Mouse (Mus musculus) stomach, embryonic 14.5 days (tissue): ENCODE data around the gene Gm45261. TPM values are rescaled to one million over a fixed set of nuclear protein-coding genes. Genes with fewer than 3 reads are reported as not detected.

Experiments used
- ATAC-seq: fragments of 200-750 bp; cut with Nextera tagmentation; 2 replicates; pipeline ENCODE4 v1.8.0; 2017; ENCODE audit warnings: low read depth, moderate TSS enrichment; ENCODE audit not compliant: insufficient number of reproducible peaks, insufficient read depth, low FRiP score
- H3K27ac ChIP-seq: fragments of 300-500 bp; sonication (generic); 2 replicates; pipeline ENCODE4 v1.5.1; 2014; ENCODE audit warnings: mild to moderate bottlenecking, low read length, moderate library complexity, mixed read lengths
- H3K27me3 ChIP-seq: fragments of 300-500 bp; sonication (generic); 2 replicates; pipeline ENCODE4 v1.6.1; 2014; ENCODE audit warnings: low read length, control low read depth, mixed read lengths; ENCODE audit not compliant: control insufficient read depth, insufficient read depth
- H3K36me3 ChIP-seq: fragments of 300-500 bp; sonication (generic); 2 replicates; pipeline ENCODE4 v1.6.1; 2014; ENCODE audit warnings: mild to moderate bottlenecking, control low read depth, low read length, moderate library complexity, mixed read lengths; ENCODE audit not compliant: control insufficient read depth, insufficient read depth
- H3K4me1 ChIP-seq: fragments of 300-500 bp; sonication (generic); 2 replicates; pipeline ENCODE4 v1.6.1; 2014; ENCODE audit warnings: low read length, control low read depth, mixed read lengths; ENCODE audit not compliant: control insufficient read depth, insufficient read depth
- H3K4me2 ChIP-seq: fragments of 300-500 bp; sonication (generic); replicated peaks from 2 replicates; pipeline ENCODE4 v1.6.1; 2014; ENCODE audit warnings: low read depth, low read length, control low read depth
- H3K4me3 ChIP-seq: fragments of 300-500 bp; sonication (generic); 2 replicates; pipeline ENCODE4 v1.5.1; 2014; ENCODE audit warnings: low read depth, low read length, control low read depth
- H3K9ac ChIP-seq: fragments of 300-500 bp; sonication (generic); replicated peaks from 2 replicates; pipeline ENCODE4 v1.6.1; 2014; ENCODE audit warnings: low read depth, mild to moderate bottlenecking, control low read depth, low read length, moderate library complexity, mixed read lengths
- H3K9me3 ChIP-seq: fragments of 300-500 bp; sonication (generic); 2 replicates; pipeline ENCODE4 v1.6.1; 2016; ENCODE audit warnings: low read depth, low read length, control low read depth; ENCODE audit not compliant: control insufficient read depth
- WGBS: fragments of 180-500 bp; shearing (Covaris S2); extraction: QIAGEN DNeasy Blood & Tissue Kit; methylation state at CpG from one replicate; pipeline ENCODE4 v1.1.7; 2014; 5-methylcytosine and 5-hydroxymethylcytosine counted together
- polyA plus RNA-seq: library from polyadenylated mRNA; unstranded; fragments of >200 nt; fragmentation: Nextera tagmentation; extraction: Ambion mirVana; gene quantifications from 2 replicates; pipeline ENCODE4 v1.2.1, GENCODE M21; 2014

Gm45261 gene
- polyA plus RNA-seq, 1 experiment from 2014 or later, result not detected

GRCm38 (mm10) chr1:80424666-80425065 is 36.6 kb downstream of the Gm45261 start:
- ATAC-seq, result no peak
- H3K9ac ChIP-seq, result no peak overlapping the region
- no peaks in the 10 kb centered on the region for H3K9me3 ChIP-seq
- WGBS, result 75% methylated on average over 1 of the region's 1 CpGs
- no peak overlapping the region for H3K4me3 ChIP-seq
- H3K36me3 ChIP-seq, result no peaks in the 10 kb centered on the region
- no peaks in the 10 kb centered on the region for H3K4me1 ChIP-seq
- H3K27me3 ChIP-seq, result no peaks in the 10 kb centered on the region
- H3K27ac ChIP-seq, result no peak overlapping the region
- H3K4me2 ChIP-seq, result no peak overlapping the region

- Histone ChIP-seq H3K36me3 (no peaks in the 10 kb centered on the region), H3K9ac (no peak overlapping the region), H3K4me2 (no peak overlapping the region), H3K4me3 (no peak overlapping the region), H3K27me3 (no peaks in the 10 kb centered on the region), H3K9me3 (no peaks in the 10 kb centered on the region), H3K27ac (no peak overlapping the region), H3K4me1 (no peaks in the 10 kb centered on the region)
- WGBS, result 61% methylated on average over 12 of the region's 12 CpGs
- ATAC-seq, result no peak
Observed at GRCm38 (mm10) chr1:80418321-80419045, 42.8 kb downstream of the Gm45261 start.

DNA sequence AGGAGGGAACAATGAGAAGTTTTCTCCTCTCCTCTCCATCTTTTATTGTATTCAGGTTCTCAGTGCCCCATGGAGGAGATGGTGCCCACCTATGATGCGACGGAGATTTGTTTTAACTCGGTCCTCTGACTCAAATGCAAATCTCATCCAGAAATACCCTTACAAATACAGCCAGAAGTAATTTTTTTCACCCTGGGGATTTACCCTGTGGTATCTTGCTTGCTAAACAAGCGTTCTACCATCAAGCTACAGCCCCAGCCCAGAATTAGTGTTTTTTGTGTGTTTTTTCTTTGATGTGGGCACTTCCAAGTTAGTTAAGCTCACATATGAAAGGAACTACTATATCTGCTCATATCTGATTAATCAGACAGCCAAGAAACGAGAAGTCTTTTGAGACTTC is 44.9 kb downstream of the Gm45261 start:
- H3K4me3 ChIP-seq, result no peak overlapping the region
- 79% methylated on average over 5 of the region's 5 CpGs for WGBS
- H3K27ac ChIP-seq, result no peak overlapping the region
- no peak overlapping the region for H3K4me2 ChIP-seq
- H3K27me3 ChIP-seq, result no peaks in the 10 kb centered on the region
- no peak overlapping the region for H3K9ac ChIP-seq
- ATAC-seq, result no peak
- no peaks in the 10 kb centered on the region for H3K4me1 ChIP-seq
- no peaks in the 10 kb centered on the region for H3K36me3 ChIP-seq
- H3K9me3 ChIP-seq, result no peaks in the 10 kb centered on the region

DNA sequence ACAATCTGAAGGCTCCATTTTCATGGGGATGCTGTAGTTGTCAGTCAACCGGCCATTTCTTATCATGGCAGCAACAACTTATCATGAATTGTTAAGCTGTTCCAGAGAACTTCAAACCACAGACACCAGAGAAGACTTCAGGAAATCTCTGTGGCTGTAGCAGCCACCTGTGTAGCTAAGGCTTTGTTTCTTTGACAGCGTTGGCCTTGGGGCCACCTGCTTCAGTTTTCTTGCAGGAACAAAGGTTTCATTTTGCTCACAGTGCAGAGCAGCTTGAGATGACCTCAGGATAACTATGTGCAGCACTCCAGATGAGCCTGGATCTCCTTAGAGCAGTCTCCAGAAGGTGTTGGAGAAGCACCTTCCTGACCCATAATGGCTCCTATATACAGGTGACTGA is 48.7 kb downstream of the Gm45261 start:
- ATAC-seq, result no peak
- Histone ChIP-seq H3K36me3 (no peaks in the 10 kb centered on the region), H3K4me1 (no peaks in the 10 kb centered on the region), H3K4me2 (no peak overlapping the region), H3K27me3 (no peaks in the 10 kb centered on the region), H3K4me3 (no peak overlapping the region), H3K9me3 (no peaks in the 10 kb centered on the region), H3K9ac (no peak overlapping the region), H3K27ac (no peak overlapping the region)
- 71% methylated on average over 2 of the region's 2 CpGs for WGBS

GRCm38 (mm10) chr1:80410229-80410973 is 50.8 kb downstream of the Gm45261 start:
- H3K9ac ChIP-seq, result no peak overlapping the region
- no peak overlapping the region for H3K4me3 ChIP-seq
- H3K36me3 ChIP-seq, result no peaks in the 10 kb centered on the region
- H3K9me3 ChIP-seq, result no peaks in the 10 kb centered on the region
- ATAC-seq, result no peak
- no peak overlapping the region for H3K4me2 ChIP-seq
- H3K27ac ChIP-seq, result no peak overlapping the region
- no peaks in the 10 kb centered on the region for H3K4me1 ChIP-seq
- no peaks in the 10 kb centered on the region for H3K27me3 ChIP-seq

DNA sequence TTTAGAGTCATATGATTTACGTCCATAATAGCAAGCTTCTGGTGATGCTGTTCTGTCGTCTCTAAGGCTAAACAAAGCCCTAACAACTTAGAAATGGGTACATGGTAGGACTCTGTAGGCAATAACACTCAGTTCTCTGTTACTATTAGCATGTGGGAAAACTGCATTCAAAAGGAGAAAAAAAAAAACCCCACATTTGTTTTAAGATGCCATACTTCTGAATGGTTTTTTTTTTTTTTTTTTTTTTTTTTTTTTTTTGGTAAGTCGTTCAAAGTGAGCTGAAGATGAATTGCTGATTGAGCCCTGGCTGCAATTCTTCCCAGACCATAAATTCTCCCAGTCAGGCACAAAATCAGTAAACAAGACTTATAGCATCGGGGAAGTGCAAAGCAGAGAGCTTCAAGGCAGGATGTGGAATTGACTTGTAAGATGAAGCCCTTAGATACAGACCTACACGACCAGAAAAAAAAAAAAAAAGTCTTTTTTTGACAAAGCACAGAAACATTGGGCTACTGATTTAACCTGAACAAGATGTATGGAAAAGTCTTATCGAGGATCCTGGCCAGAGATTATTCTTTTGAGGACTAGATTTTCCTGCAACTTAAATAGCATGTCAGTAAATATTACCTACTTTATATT is 51.7 kb downstream of the Gm45261 start:
- 28% methylated on average over 6 of the region's 6 CpGs for WGBS
- Histone ChIP-seq H3K9me3 (no peaks in the 10 kb centered on the region), H3K4me3 (no peak overlapping the region), H3K4me1 (no peaks in the 10 kb centered on the region), H3K27me3 (no peaks in the 10 kb centered on the region), H3K9ac (no peak overlapping the region), H3K4me2 (no peak overlapping the region), H3K36me3 (no peaks in the 10 kb centered on the region), H3K27ac (no peak overlapping the region)
- no peak for ATAC-seq

- ATAC-seq, result no peak
- H3K27me3 ChIP-seq, result no peaks in the 10 kb centered on the region
Observed at GRCm38 (mm10) chr1:80408586-80408985, 52.7 kb downstream of the Gm45261 start.

DNA sequence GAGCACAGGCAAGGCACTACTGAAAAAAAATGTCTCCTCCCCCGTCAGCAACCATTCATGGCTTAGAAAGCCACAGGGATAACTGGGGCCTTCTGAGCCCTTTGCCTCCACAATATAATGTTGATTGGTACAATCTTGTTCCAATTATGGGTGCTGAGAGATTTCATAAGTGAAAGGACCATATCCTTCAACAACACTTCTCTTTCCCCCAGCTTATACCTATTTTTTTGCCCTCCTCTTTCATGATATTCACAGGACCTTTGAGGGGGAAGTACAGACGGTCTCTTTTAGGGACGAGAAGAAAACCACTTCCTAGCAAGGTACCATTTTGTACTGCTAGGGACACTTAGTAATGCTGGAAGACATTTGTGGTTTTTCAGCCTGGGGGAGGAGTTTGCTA is 57.1 kb downstream of the Gm45261 start:
- Histone ChIP-seq H3K4me1 (no peaks in the 10 kb centered on the region), H3K4me3 (no peak overlapping the region), H3K36me3 (no peaks in the 10 kb centered on the region), H3K27ac (no peak overlapping the region), H3K9ac (no peak overlapping the region), H3K27me3 (no peaks in the 10 kb centered on the region), H3K9me3 (no peaks in the 10 kb centered on the region), H3K4me2 (no peak overlapping the region)
- ATAC-seq, result no peak
- 84% methylated on average over 3 of the region's 3 CpGs for WGBS

More at GRCm38 (mm10) chr1:80408586-80408985, 52.7 kb downstream of the Gm45261 start:
- H3K4me2 ChIP-seq, result no peak overlapping the region
- 6% methylated on average over 3 of the region's 3 CpGs for WGBS
- no peak overlapping the region for H3K4me3 ChIP-seq
- H3K27ac ChIP-seq, result no peak overlapping the region
- no peaks in the 10 kb centered on the region for H3K9me3 ChIP-seq
- H3K36me3 ChIP-seq, result no peaks in the 10 kb centered on the region
- no peak overlapping the region for H3K9ac ChIP-seq
- no peaks in the 10 kb centered on the region for H3K4me1 ChIP-seq
